Mouse (Mus musculus) left cerebral cortex, postnatal 14 days (tissue): ENCODE measurements at regions not wholly inside any gene's neighbourhood (a gene's known extent, or its start where the extent isn't known, plus 50 kb on each side); places are given as distances from the start of the nearest gene placed in this dataset.
A peak's percentile ranks its signal among the peaks of the same experiment; 100 is the strongest.

Source experiments
- DNase-seq, 2 experiments: peaks; one replicate each; pipeline ENCODE4 v3.0.0; 2021 to 2022; ENCODE audit warnings: low spot score in 2 of 2, mixed read lengths in 1 of 2
- intact Hi-C: fragments of 180-260 bp; cut with DNase I; formaldehyde crosslinking; loops from one replicate; pipeline ENCODE4 v1.15.1; 2025

- intact Hi-C loops = no loop called here
- no peak for DNase-seq
Observed at GRCm38 (mm10) chrX:137193241-137193640, 71.4 kb upstream of the Esx1 start.

- DNase-seq = peak in 1 of 2 experiments; percentile 26
- intact Hi-C loops = no loop called here
Observed at GRCm38 (mm10) chrX:137190122-137190521, 68.2 kb upstream of the Esx1 start.

- intact Hi-C loops = no loop called here
- DNase-seq = no peak
Observed at GRCm38 (mm10) chrX:137175774-137176173, 53.9 kb upstream of the Esx1 start.

GRCm38 (mm10) chrX:137173455-137173854, 51.6 kb upstream of the Esx1 start:
- intact Hi-C loops = no loop called here
- no peak for DNase-seq
